Mouse (Mus musculus) gastrocnemius, postnatal 10 days (tissue): ENCODE results near the gene Adssl1. TPM values are rescaled to one million over a fixed set of nuclear protein-coding genes. Genes with fewer than 3 reads are reported as not detected.
A peak's percentile ranks its signal among the peaks of the same experiment; 100 is the strongest.

Experiments used
- DNase-seq: peaks from one replicate; pipeline ENCODE4 v3.0.0; 2021; ENCODE audit warnings: mixed read lengths
- microRNA-seq, 2 experiments: library from miRNA; unstranded; fragments of <30 nt; microRNA quantifications; one replicate each; pipeline ENCODE4 v1.2.0; 2021
- total RNA-seq, 2 experiments: library from RNA; stranded (reverse); gene quantifications; 2 replicates each; pipeline ENCODE4 v1.2.3; 2021

Adssl1 gene
- total RNA-seq, 2 experiments from 2014 or later: 340 to 358 TPM

DNA sequence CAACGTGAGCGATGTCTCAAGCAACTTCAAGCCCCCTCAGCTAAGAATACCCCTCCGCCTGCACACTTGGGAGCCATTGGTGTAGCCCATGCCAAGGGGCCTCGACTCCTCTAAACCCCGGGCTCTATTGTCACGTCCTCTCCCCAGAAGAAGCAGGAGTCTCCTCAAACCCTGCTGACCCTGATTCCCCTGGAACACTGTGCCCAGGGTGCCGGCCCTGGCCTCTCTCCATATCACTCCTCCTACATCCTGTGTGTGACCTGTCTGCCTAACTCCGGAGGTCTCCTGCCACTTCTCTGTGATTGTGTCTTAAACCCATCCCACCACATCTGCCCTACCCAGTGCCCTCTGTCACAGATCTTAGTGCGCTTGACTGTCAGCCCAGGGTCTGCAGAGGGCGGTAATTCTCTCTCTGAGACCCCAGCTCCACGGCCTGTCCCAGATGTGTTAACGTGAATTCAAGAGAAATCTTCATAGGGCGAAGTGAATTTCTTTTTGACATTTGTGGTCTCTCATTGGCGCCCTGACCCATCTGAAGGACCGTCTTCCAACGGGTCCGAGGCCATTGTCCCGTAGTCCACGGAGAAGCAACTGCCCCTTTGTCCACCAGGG, 58.2 kb downstream of the Adssl1 start:
- DNase-seq: no peak

DNA sequence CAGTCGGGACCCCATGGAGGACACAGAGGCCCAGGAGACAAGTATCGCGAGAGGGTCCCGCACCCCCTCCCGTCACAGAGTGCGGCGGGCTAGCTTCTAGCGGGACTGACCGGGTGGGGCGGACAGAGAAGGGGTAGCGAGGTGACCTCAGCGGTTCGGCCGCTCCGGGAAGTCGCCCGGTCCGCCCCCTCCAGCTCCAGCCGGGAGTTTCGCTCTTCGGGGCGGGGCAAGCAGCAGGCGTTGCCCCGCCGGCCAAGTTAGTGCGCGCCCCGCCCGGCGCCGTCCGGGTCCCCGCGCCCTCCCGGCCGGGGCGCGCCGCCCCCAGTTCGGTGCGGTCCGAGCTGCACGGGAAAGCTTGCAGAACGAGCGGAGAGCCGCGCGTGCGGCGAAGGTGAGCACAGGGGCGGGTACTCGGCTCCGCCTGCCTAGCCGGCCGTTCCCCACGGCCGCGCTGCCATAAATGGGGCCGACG, 58.7 kb downstream of the Adssl1 start, which contains the start of gene Zbtb42:
Gene Zbtb42 (plus strand): TSS at position 274 of the 472 bp plus-strand sequence.
- DNase-seq: peak; percentile 71

DNA sequence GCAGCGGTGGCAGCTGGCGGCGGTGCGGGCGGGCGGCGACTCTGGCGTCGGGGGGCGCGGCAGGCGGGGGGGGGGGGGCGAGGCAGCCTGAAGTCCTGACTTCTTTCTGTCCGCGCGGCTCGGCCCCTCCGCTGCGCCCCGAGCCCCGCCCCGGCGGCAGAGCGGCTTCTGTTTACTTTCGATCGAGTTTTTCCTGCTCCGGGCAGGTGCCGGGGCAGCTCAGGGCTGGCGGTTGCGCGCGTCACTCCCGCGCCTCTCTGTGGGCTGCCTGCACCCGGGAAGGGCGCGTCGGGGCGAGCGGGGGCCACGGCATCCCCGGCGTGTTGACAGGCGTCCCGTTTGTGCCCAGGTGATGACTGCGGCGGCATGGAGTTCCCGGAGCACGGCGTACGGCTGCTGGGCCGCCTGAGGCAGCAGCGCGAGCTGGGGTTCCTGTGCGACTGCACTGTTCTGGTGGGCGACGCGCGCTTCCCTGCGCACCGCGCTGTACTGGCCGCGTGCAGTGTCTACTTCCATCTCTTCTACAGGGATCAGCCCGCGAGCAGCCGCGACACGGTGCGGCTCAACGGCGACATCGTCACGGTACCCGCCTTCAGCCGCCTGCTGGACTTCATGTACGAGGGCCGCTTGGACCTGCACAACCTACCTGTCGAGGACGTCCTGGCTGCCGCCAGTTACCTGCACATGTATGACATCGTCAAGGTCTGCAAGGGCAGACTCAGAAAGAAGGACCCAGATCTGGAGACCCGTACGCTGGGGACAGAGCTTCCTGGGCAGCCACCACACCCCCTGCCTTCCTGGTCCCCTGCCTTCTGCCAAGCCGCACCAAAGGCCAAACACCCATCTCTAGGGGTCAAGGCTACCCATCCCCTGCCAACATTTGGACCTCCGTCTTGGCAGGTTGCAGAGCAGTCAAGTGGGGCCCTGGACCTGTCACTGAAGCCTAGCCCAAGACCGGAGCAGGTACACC, 59.5 kb downstream of the Adssl1 start:
- DNase-seq: peak; percentile 30

DNA sequence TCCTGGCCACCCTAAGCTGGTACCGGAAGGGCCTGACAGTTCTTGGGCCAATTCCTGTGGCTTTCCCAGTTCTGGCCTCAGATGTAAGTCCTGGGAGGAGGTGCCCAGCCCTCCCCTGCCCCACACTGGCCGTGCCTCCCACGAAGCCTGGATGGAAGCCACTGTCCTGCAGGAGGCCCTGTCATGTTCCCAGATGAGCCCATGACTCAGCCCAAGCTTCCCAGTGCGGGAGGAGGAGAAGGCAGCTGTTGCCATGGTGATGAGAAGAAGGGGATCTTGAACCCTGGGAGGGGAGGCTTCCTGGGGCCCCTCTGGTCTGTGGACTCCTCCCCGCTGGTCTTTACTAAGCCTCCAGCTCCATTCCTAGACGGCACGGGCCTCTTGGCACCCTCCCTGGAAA, 63.5 kb downstream of the Adssl1 start:
- no peak for DNase-seq

DNA sequence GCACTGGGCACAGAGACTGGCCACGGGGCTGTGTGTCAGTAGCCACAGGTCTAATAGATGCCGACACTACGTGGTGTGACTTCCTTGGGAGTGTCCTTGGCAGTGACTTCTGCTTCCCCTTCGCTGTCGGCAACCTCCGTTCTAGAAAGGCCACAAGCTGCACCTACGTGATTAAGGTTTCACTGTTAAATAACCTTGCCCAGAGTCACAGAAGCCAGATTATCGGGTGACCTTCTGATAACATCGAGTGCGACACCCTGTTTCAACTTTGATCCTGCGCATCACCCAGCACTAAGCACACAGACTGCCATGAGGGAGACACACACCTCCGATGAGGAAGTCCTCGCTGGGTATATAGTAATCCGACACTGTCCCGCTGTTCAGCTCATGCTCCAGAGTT, 68.6 kb downstream of the Adssl1 start:
- no peak for DNase-seq

Small RNA genes within 50 kb of the gene (microRNA-seq; reads per million reads assigned to microRNA genes)
- 0.75 to 1.3 reads per million in 2 experiments for gene Mir6939

Other genes starting within 250 kb of the Adssl1 start
- 1 to 10 TPM; 2.1 to 2.4 TPM for gene A530016L24Rik, start 130.6 kb upstream of the Adssl1 start, total RNA-seq
- under 1 TPM; 0.20 to 0.52 TPM for gene Tmem179, start 103.3 kb upstream of the Adssl1 start, total RNA-seq
- 10 to 100 TPM; 16.8 to 22.5 TPM for gene Inf2, start 31.3 kb upstream of the Adssl1 start, total RNA-seq
- gene Siva1, start 24.6 kb downstream of the Adssl1 start, total RNA-seq: 10 to 100 TPM; 27.2 to 28.1 TPM
- 100 to 1,000 TPM; 133 to 142 TPM for gene Akt1, start 54.8 kb downstream of the Adssl1 start, total RNA-seq
- gene Zbtb42, start 58.8 kb downstream of the Adssl1 start, total RNA-seq: 1 to 10 TPM; 1.8 to 2.1 TPM
- gene Cep170b, start 100.4 kb downstream of the Adssl1 start, total RNA-seq: 10 to 100 TPM; 11.2 to 12.6 TPM
- 1 to 10 TPM; 7.3 to 9.1 TPM for gene Pld4, start 140.6 kb downstream of the Adssl1 start, total RNA-seq
- gene Ahnak2, start 182.6 kb downstream of the Adssl1 start, total RNA-seq: 10 to 100 TPM; 12.2 to 18.6 TPM
- gene Clba1, start 188.9 kb downstream of the Adssl1 start, total RNA-seq: 1 to 10 TPM in 1 of 2 experiments, under 1 TPM in 1; 0.75 to 1.7 TPM
- 10 to 100 TPM in 1 of 2 experiments, 1 to 10 TPM in 1; 9.4 to 12.0 TPM for gene Cdca4, start 209.4 kb downstream of the Adssl1 start, total RNA-seq
- gene Gpr132, start 248.2 kb downstream of the Adssl1 start, total RNA-seq: under 1 TPM in 1 of 2 experiments, not detected in 1; 0.09 TPM